Mouse (Mus musculus): ENCODE data around the gene Unc5c. TPM values are rescaled to one million over a fixed set of nuclear protein-coding genes. Genes with fewer than 3 reads are reported as not detected.
A peak's percentile ranks its signal among the peaks of the same experiment; 100 is the strongest.

Unc5c gene
- total and polyA plus RNA-seq, 3 experiments, result not detected

DNA sequence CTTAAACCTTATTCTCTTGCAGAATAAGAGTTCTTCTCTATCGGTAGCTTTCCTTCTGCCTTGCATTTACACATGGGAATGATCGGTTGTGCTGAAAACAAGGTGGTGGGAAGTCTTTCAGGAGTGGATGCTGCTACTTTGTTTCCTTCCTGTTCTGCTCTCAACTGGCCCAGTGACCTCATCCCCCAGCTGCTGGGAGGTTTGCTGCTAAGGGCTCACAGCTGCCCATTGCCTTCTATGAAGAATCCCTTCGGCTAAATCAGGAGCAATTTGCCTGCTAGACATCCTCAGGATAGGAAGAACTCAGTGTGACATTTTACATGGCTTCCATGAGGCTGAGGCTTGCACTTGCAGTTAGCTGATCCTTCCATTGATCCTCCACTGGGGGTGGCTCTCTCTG is 28.0 kb downstream of the Unc5c start:
- Histone ChIP-seq H3K9ac (ENCODE audit: control insufficient read depth, low read depth, low read length, poor library complexity, severe bottlenecking) (no peak overlapping the region), H3K4me1 (ENCODE audit: control insufficient read depth in 1 of 2, insufficient read depth in 2 of 2, low read length in 2 of 2) (no peaks in the 10 kb centered on the region), H3K79me2 (ENCODE audit: control insufficient read depth, insufficient read depth, low read length, poor library complexity) (no peaks in the 10 kb centered on the region), H3K36me3 (ENCODE audit: control insufficient read depth in 1 of 2, insufficient read depth in 2 of 2, low read length in 2 of 2) (no peaks in the 10 kb centered on the region; a peak in 1 of 4 replicates), H3K27ac (ENCODE audit: control insufficient read depth, low read depth, low read length) (no peak overlapping the region), H3K27me3 (ENCODE audit: control insufficient read depth in 1 of 2, insufficient read depth in 2 of 2, low read length in 2 of 2) (no peaks in the 10 kb centered on the region), H3K4me3 (ENCODE audit: control insufficient read depth in 1 of 2, insufficient read depth in 1 of 2, low read depth in 2 of 2, low read length in 2 of 2) (no peak overlapping the region), H3K9me3 (replicated peaks; ENCODE audit: insufficient read depth, low read length) (no peaks in the 10 kb centered on the region)
- TF ChIP-seq KAT2A (conservative IDR thresholded peaks at IDR 0.05; ENCODE audit: low read depth, low read length), result no peak
- TF ChIP-seq TAL1 (IDR thresholded peaks at IDR 0.05; ENCODE audit: low read length), result no peak
- TF ChIP-seq CHD1 (IDR thresholded peaks at IDR 0.05; ENCODE audit: low read depth, low read length), result no peak
- DNase-seq (ENCODE audit: low read depth, low spot score), result no peak

- Histone ChIP-seq H3K27me3 (ENCODE audit: control insufficient read depth in 1 of 2, insufficient read depth in 2 of 2, low read length in 2 of 2) (no peaks in the 10 kb centered on the region), H3K9me3 (replicated peaks; ENCODE audit: insufficient read depth, low read length) (no peaks in the 10 kb centered on the region), H3K4me1 (ENCODE audit: control insufficient read depth in 1 of 2, insufficient read depth in 2 of 2, low read length in 2 of 2) (peaks cover 4 to 8% of the 10 kb centered on the region in 2 experiments), H3K4me3 (ENCODE audit: control insufficient read depth in 1 of 2, insufficient read depth in 1 of 2, low read depth in 2 of 2, low read length in 2 of 2) (no peak overlapping the region), H3K36me3 (ENCODE audit: control insufficient read depth in 1 of 2, insufficient read depth in 2 of 2, low read length in 2 of 2) (peaks cover 0 to 12% of the 10 kb centered on the region in 2 experiments; a peak in 2 of 4 replicates), H3K79me2 (ENCODE audit: control insufficient read depth, insufficient read depth, low read length, poor library complexity) (no peaks in the 10 kb centered on the region), H3K9ac (ENCODE audit: control insufficient read depth, low read depth, low read length, poor library complexity, severe bottlenecking) (no peak overlapping the region), H3K27ac (ENCODE audit: control insufficient read depth, low read depth, low read length) (no peak overlapping the region)
- DNase-seq (ENCODE audit: low read depth, low spot score), result peak; percentile 51
- no peak for TF ChIP-seq POLR2A (IDR thresholded peaks at IDR 0.05; ENCODE audit: control insufficient read depth in 1 of 2, insufficient read depth in 1 of 2, low read depth in 1 of 2, low read length in 2 of 2, poor library complexity in 1 of 2)
- TF ChIP-seq RCOR1 (IDR thresholded peaks at IDR 0.05; ENCODE audit: low read depth, low read length), result peak; percentile 72
- no peak for TF ChIP-seq JUND (IDR thresholded peaks at IDR 0.05; ENCODE audit: low read depth, low read length)
- peak; percentile 91 for TF ChIP-seq ZNF384 (IDR thresholded peaks at IDR 0.05; ENCODE audit: low read depth, low read length)
- peak; percentile 34; the same call in 1 of the 2 replicates for TF ChIP-seq TCF12 (IDR thresholded peaks at IDR 0.05; ENCODE audit: low read depth, low read length)
- TF ChIP-seq GATA1 (IDR thresholded peaks at IDR 0.05; ENCODE audit: low read depth, low read length), result peak; percentile 52
- TF ChIP-seq EP300 (IDR thresholded peaks at IDR 0.05; ENCODE audit: low read depth in 1 of 2, low read length in 2 of 2), result peak; percentile 63 to 66
- TF ChIP-seq KAT2A (conservative IDR thresholded peaks at IDR 0.05; ENCODE audit: low read depth, low read length), result no peak
Observed at GRCm38 (mm10) chr3:141498348-141499056, 33.5 kb downstream of the Unc5c start.

GRCm38 (mm10) chr3:141501845-141502505 is 37.0 kb downstream of the Unc5c start:
- H3K9me3 ChIP-seq (replicated peaks; ENCODE audit: insufficient read depth, low read length), result no peaks in the 10 kb centered on the region
- peak; percentile 68 for DNase-seq (ENCODE audit: low read depth, low spot score)
- no peak overlapping the region for H3K4me3 ChIP-seq (ENCODE audit: control insufficient read depth in 1 of 2, insufficient read depth in 1 of 2, low read depth in 2 of 2, low read length in 2 of 2)
- no peaks in the 10 kb centered on the region for H3K27me3 ChIP-seq (ENCODE audit: control insufficient read depth in 1 of 2, insufficient read depth in 2 of 2, low read length in 2 of 2)
- peaks cover 4 to 8% of the 10 kb centered on the region in 2 experiments for H3K4me1 ChIP-seq (ENCODE audit: control insufficient read depth in 1 of 2, insufficient read depth in 2 of 2, low read length in 2 of 2)
- peaks cover 0 to 12% of the 10 kb centered on the region in 2 experiments; a peak in 2 of 4 replicates for H3K36me3 ChIP-seq (ENCODE audit: control insufficient read depth in 1 of 2, insufficient read depth in 2 of 2, low read length in 2 of 2)
- peak overlapping the region; percentile 33 for H3K27ac ChIP-seq (ENCODE audit: control insufficient read depth, low read depth, low read length)
- no peak overlapping the region for H3K9ac ChIP-seq (ENCODE audit: control insufficient read depth, low read depth, low read length, poor library complexity, severe bottlenecking)
- no peaks in the 10 kb centered on the region for H3K79me2 ChIP-seq (ENCODE audit: control insufficient read depth, insufficient read depth, low read length, poor library complexity)
- TF ChIP-seq USF2 (IDR thresholded peaks at IDR 0.05; ENCODE audit: borderline replicate concordance in 1 of 2, insufficient read depth in 1 of 2, low read depth in 1 of 2, low read length in 2 of 2) (no peak), SIN3A (IDR thresholded peaks at IDR 0.05; ENCODE audit: low read length) (peak; percentile 34), MAX (IDR thresholded peaks at IDR 0.05; ENCODE audit: low read length) (no peak), CTCF (IDR thresholded peaks at IDR 0.05 in 2 of 3, conservative IDR thresholded peaks at IDR 0.05 in 1 of 3; ENCODE audit: control insufficient read depth in 1 of 3, insufficient read depth in 1 of 3, low read depth in 2 of 3, low read length in 3 of 3, poor library complexity in 1 of 3, severe bottlenecking in 1 of 3) (no peak), GATA1 (IDR thresholded peaks at IDR 0.05; ENCODE audit: low read depth, low read length) (peak; percentile 65), ETS1 (IDR thresholded peaks at IDR 0.05; ENCODE audit: low read depth, low read length) (peak; percentile 83), POLR2A (IDR thresholded peaks at IDR 0.05; ENCODE audit: control insufficient read depth in 1 of 2, insufficient read depth in 1 of 2, low read depth in 1 of 2, low read length in 2 of 2, poor library complexity in 1 of 2) (no peak), CHD1 (IDR thresholded peaks at IDR 0.05; ENCODE audit: low read depth, low read length) (no peak), MAFK (IDR thresholded peaks at IDR 0.05; ENCODE audit: borderline replicate concordance, low read depth, low read length) (peak; percentile 86), ZKSCAN1 (IDR thresholded peaks at IDR 0.05; ENCODE audit: low read depth, low read length) (no peak), HCFC1 (IDR thresholded peaks at IDR 0.05; ENCODE audit: low read depth, low read length) (0 out of 2 replicates have a peak, but pooled peaks have one; percentile 41), MEF2A (IDR thresholded peaks at IDR 0.05; ENCODE audit: extremely low read depth, insufficient replicate concordance, low read depth, low read length, poor library complexity, severe bottlenecking) (no peak), ZNF384 (IDR thresholded peaks at IDR 0.05; ENCODE audit: low read depth, low read length) (0 out of 2 replicates have a peak, but pooled peaks have one; percentile 23), RCOR1 (IDR thresholded peaks at IDR 0.05; ENCODE audit: low read depth, low read length) (peak; percentile 68), MYB (IDR thresholded peaks at IDR 0.05; ENCODE audit: low read depth, low read length) (0 out of 2 replicates have a peak, but pooled peaks have one; percentile 43), BHLHE40 (IDR thresholded peaks at IDR 0.05; ENCODE audit: borderline replicate concordance, low read depth, low read length) (0 out of 2 replicates have a peak, but pooled peaks have one; percentile 22), TCF12 (IDR thresholded peaks at IDR 0.05; ENCODE audit: low read depth, low read length) (peak; percentile 54)
